Mouse (Mus musculus): ENCODE results near the gene Cpne7.

Gene Cpne7

DNA sequence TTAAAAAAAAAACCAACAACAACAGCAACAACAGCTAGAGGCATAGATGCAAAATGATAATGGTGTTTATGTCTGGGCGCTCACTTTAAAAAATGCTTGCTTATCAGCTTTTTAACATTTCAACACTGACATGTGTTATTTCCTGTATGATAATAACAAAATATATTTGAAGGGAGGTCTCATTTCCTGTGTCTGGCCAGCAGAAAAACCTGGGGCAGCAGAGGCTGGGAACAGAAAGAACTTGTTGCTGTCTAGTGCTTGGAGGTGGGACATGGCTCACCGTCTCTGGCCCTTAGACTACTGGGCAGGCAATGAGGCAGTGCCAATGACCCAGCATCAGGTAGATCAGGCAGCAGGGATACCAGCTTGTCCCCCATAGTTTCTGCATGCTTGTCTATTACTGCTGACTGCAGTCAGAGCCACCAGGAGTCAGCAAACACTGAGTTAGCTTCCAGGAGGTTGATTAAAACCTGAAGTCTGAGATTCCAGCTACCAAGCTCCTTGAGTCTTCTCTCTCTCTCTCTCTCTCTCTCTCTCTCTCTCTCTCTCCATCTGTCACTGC is 3.2 kb upstream of the Cpne7 start:
- no peak for DNase-seq (ENCODE audit: low read depth, low spot score)

DNA sequence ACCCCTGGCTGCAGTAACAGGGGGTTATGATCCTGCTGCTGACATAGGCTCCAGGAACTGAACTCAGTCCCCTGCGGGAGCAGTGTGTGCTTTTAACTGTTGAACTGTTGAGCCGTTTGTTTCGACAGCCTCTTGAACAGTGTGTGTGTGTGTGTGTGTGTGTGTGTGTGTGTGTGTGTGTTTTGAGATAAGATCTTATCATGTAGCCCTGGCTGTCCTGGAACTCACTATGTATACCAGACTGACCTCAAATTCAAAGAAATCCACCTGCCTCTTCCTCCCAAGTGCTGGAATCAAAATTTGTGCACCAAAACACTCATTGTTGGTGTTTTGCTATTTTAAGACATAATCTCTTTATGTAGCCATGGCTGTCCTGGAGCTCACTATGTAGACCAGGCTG is 2.5 kb upstream of the Cpne7 start:
- DNase-seq (ENCODE audit: low read depth, low spot score) = no peak

DNA sequence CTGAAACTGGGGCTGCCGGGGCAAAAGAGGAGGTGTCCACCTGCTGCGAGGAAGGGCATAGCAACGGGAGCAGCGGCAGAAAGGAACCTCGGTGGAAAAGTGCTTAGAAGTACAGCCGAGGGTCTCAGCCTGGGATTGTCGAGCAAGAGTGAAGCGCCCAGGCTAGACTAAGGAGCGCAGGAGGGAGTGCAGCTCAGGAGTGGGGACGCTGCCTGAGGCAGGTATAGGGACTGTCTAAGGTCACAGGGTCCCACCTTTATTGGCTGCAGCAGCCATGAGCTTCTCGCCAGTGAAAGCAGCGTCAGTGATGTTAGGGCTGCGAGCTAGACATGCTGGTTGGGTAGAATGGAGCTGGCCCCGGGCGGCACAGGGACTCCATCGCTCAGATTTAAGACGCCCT is 570 bp downstream of the Cpne7 start:
- DNase-seq (ENCODE audit: low read depth, low spot score) = no peak

DNA sequence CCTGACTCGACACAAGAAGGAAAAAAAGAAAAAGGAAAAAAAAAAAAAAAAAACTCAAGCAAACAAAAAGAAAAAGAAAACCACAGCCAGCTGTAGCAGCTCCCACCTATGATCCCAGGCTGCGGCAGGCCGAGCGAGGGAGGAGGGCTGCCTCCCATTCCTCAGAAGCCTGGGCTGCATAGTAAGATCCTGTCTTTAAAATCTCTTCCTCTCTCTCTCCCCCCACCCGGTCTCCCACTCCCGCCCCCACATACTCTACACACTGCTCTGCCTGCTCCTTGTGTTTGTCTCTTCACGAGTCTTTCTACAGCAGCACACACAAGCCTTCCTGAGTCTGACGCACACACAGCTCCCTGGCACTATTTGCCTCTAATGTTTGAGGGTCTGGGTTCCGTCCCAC is 4.9 kb downstream of the Cpne7 start:
- DNase-seq (ENCODE audit: low read depth, low spot score) = no peak

DNA sequence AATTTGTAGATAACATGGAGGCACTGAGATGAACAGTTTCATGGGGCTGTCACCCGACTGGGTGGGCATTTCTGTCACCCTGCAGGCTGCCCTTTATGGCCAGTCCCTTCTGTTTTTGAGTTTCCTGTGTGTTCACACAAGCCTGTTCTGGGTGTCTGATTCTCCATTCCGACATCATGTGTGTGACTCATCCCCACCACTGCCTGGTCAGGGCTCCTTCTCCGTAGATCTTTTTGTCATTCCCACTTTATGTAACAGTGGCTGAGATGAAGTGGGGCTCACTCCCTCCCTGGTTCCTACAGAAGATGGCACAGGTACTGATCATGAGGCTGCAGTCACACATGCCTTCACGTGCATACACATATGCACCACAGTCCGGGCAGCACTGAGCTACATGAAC is 5.5 kb downstream of the Cpne7 start:
- no peak for DNase-seq (ENCODE audit: low read depth, low spot score)

DNA sequence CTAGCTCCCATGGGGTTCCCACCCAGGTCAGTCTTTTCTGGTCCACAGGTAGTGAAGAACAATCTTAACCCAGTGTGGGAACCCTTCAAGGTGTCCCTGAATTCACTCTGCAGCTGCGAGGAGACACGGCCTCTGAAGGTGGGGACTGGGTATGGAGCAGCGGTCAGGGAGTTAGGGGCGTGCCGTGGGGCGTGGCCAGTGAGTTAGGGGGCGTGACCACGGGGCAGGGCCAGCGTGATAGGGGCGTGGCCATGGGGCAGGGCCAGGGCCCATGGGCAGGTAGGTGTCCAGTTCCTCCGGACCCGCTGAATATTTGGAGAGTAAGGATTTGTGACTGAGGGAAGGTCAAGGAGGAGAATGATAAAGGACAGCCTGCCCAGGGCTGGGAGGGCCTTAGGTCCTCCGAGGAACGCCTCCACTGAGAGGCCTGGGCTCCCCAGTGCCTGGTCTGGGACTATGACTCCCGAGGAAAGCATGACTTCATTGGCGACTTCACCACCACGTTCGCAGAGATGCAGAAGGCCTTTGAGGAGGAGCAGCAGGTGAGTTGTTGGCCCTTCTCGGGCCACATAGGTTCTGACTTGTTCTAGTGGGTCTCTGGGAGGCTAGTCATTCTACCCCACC is 9.1 kb downstream of the Cpne7 start:
- DNase-seq (ENCODE audit: low read depth, low spot score) = no peak

DNA sequence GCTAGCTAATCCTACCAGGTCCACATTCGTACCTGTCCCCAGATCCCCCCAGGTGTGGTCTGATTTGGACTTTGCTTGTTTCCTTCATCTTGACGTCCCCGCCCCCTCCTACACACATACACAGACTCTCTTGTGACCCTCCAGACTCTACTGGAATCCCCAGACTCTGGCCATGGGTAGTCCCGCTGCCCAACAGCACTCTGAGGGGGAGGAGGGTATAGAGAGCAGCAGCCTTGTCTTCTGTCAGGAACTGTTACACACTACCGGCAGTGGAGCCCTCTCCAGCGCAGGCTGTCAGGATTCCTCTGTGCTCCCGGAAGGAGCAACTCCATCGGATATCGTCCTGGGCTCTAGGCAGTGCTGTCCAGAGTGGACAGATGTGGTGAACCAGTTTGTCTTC is 13.9 kb downstream of the Cpne7 start:
- no peak for DNase-seq (ENCODE audit: low read depth, low spot score)

DNA sequence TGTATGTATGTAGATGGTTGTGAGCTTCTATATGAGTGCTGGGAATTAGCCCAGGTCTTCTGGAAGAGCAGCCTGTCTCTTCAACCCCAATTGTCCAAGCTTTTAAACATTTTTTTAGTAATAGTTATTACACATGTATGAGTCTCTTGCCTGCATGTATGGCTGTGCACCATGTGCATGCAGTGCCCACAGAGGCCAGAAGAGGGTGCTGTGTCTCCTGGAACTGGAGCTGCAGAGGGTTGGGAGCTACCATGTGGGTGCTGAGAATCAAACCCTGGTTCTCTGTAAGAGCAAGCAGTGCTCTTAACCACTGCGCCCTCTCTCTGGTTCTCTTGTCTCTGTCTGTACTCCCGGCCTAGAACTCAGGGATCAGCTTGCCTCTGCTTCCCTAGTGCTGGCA is 15.8 kb downstream of the Cpne7 start:
- DNase-seq (ENCODE audit: low read depth, low spot score) = no peak

DNA sequence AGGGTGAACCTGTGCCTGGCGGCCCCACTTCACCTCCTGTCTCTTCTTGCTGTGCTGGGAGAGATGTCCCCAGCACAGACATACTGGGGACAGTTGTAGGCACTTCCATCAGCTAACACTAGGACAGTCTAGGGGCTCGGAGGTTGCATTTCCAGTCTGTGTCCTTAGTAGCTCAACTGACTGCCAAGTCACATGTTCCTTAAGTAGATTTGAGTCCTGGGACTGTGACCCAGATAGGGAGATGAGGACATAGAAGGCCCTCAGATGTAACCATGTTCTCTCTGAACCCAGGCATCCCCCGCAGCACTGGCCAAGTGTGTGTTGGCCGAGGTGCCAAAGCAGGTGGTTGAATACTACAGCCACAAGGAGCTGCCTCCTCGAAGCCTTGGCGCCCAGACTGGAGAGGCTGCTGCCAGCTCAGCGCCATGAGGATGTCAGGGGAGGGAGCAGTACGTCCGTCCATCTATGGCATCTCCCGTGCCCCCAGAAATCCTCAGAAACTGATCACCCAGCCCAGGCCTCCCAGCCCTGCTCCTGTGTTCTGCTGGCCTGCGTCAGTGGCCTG is 17.1 kb downstream of the Cpne7 start:
- no peak for DNase-seq (ENCODE audit: low read depth, low spot score)

DNA sequence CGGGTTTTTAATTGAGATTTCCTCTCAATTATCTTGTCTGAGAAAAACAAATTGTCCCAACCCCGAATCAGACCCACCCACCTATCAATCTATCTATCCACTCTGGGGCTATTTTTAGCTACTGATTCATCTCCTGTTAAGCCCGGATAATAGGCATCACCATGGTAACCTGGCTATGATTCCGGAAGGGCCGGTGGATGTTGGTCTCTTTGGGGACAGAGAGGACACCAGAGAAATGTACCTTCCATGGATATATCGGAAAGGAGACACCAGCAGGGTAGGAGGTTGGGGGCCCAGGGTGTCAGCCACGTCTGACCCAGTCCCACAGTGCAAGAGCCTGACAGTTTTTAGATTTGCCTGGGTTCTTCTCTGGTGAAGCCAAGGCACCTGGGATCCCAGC is 18.2 kb downstream of the Cpne7 start:
- no peak for DNase-seq (ENCODE audit: low read depth, low spot score)

DNA sequence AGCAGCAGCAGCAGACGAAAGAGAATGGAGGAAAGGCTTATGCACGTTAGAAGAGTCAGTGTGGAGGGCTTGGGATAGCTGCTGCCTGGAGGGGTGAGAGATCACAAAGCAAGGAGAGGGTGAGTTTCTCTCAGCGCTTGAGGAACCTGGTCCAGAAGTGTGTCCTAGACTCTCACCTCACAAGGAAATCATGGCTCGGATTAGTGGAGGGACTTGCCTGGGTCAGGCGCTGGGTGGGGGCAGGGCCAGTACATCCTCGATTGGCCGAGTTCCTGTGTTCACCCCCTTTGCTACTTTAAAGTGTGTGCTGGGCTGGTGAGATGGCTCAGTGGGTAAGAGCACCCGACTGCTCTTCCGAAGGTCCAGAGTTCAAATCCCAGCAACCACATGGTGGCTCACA is 18.6 kb downstream of the Cpne7 start:
- DNase-seq (ENCODE audit: low read depth, low spot score) = no peak

DNA sequence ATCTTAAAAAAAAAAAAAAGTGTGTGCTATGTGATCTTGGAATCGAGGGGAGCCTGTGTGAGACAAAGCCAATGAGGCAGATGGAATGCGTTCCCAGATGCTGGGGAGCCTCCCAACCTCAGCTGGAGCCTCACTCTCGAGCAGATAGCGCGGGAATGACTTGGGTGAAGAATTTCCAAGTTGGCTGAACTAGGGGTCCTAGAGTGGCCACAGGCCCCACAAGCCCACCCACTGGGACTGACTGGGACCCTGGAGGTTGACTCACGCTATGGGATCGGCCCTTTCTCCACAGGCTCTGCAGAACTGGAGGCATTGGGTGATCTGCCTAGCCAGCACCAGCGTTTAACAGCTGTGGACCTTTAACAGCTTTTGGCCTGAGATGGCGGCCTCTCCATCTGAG is 19.1 kb downstream of the Cpne7 start:
- DNase-seq (ENCODE audit: low read depth, low spot score) = no peak

DNA sequence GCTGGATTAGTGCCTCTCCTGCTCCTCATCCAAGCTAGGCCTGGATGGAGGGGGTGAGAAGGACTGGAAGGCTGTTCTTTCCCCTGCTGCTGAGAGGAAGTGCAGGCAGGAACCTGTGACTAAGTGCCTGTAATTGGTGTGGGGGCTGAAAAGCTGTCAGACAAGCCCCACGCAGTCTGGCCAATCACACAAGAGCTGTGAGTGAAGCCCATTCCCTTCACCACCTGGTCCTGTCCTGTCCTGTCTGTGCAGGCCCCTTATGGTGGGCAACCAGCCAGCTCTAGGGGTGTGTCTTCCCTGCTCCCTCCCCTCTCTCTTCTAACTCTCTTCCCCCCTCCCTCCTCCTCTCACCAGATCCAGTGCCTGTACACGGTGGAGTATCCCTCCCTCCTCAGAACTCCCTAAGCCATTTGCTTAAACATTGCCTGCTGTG is 20.5 kb downstream of the Cpne7 start:
- no peak for DNase-seq (ENCODE audit: low read depth, low spot score)

DNA sequence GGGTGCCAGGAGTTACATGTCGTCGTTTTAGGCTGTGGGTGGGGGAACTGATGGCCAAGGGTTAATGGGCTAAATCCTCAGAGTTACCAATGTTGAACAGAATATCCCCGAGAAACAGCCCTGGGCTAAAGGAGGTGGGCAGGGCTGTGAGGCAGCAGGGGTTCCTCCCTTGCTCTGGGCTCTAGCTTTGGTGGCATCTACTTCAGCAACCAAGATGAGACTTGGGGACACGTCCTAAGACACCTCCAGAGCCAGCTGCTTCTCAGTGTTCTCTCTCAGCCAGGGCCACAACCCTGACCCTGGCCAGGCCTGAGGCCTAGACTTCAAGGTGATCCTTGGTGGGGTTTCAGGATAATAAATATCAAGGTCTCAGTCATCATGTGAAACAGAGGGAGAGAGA is 21.6 kb downstream of the Cpne7 start:
- no peak for DNase-seq (ENCODE audit: low read depth, low spot score)

DNA sequence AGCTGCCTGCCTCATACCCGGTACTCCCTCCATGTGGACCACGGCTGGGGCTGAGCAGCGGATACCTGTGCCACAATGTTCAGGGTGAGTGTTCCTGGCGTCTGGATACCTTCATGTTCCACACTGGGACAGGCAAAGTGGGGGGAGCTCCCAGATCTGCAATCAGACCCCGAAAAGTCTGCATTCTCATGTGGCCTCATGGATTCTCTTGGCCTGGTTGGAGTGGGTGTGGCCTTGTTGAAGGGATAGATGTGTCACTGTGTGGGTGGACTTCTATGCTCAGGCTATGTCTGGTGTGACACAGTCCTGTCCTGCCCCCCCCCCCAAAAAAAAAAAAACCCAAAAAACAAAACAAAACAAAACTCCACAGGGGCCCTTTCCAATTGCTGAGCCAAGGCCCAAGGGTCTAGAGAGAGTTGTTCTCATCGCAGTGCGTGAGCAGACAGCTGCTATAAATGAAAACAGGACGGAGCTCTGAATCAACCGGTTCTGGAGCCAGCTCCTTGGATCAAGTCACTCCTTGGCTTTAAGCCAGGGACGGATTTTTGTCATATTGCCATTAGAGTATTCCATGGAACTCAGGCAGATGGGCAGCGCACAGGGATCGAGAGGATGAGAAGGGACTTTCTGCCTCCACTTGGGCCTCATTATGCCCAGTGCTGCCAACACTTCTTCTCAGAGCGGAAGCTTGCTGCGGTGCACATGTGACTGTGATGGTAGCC is 24.7 kb downstream of the Cpne7 start:
- DNase-seq (ENCODE audit: low read depth, low spot score) = no peak

DNA sequence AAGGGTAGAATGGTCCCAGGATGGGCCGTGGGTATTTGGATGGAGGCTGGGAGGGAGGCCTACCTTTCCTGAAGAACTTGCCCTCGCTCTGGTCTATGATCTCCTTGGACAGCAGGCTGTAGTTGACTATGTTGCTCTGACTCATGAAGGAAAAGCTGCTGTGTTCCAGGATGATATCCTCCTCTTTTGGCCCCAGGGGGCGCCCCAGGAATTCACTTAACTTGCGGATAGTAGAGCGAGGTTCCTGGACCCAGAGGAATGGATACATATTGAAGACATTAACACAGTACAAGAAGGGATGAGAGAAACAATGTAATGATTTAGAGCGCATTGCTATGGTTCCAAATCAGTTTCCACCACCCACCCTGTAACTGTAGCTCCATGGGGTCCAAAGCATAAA is 28.1 kb downstream of the Cpne7 start:
- DNase-seq (ENCODE audit: low read depth, low spot score) = no peak

DNA sequence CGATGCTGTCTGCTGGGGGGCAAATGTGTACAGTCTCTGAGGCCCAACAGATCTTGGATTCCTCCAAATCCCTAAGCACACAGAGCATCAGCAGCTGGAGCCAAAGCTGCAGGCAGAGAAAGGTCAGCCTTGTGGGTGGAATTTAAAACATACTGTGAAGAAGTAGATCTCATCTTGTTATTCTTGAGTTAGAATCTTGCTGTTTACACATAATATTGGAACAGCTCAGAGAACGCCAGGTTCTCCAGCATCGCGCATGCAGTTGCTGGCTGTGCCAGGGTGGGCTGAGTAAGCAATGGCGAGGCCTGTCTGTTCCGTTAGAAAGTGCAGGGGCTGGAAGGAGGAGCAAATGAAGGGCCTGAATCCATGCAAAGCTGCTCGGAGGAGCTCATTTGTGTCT is 29.2 kb downstream of the Cpne7 start:
- DNase-seq (ENCODE audit: low read depth, low spot score) = no peak

DNA sequence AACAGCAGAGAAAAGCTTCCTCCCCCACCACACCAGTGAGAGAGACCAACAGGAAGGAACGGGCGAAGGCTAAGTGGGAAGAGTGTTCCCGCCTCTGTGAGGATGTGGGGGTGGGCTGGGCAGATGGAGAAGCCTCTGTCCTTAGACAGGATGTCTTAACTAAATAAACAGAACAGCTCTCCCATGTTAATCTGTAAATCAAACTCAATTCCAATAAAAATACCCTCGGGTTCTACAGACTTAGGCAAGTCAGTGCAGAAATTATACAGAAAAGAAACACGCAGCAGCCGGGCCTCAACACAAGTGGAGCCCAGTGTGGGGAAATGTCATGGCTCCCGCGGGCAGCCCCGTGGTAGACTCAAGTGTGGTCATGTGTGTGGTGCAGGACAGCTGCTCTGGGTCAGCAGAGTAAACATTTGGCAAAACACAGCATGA is 33.6 kb downstream of the Cpne7 start:
- no peak for DNase-seq (ENCODE audit: low read depth, low spot score)

DNA sequence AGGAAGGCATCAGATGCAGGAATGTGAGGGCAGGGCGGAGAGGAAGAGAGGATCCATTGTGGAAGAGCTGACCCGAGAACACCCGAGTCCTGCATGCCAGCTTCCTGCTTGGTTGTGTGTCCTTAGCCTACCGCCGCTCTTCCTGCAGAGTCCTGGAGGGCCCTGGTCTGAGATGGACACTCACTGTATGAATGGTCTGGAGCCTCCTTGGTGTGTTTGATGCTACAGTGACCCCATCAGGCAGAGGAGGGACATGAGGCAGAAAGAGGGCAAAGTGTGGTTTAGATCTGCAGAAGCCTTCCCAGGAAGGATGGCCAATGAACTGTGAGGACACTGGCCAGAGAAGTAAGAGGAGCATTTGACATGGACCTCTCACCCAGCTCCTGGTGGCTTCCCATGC is 38.0 kb downstream of the Cpne7 start:
- no peak for DNase-seq (ENCODE audit: low read depth, low spot score)

DNA sequence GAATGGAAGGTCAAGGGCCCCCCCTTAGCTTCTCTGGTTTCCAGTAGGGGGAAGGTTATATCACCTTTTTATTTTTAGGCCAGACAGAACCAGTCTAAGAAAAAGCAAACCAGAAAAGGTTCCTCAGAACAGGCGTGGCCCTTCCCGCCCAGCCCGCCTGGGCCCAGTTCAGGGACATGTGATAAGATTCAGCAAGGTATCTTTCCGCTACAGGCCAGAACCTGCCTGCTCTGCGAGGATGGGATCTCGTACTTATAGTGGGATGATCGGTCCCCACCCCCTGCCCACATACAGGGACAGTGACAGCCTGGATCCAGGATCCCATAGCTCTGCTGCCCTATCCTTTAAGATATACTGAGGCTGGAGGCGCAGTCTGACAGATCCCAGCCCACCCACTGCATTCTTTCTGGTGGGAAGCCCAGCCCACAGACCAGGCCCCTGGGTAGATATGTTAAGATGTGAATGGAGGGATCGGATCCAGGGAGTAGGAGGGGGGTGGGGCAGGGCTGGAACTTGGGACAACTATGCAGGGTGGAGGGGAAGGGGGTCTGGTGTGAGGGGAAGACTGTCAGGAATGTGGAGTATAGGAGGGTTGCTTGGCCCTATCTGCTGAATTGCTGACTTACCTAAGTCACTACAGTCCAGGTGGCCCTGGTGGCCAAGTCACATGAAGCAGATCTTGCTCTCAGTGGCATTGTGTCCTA is 39.0 kb downstream of the Cpne7 start:
- DNase-seq (ENCODE audit: low read depth, low spot score) = peak; percentile 46

DNA sequence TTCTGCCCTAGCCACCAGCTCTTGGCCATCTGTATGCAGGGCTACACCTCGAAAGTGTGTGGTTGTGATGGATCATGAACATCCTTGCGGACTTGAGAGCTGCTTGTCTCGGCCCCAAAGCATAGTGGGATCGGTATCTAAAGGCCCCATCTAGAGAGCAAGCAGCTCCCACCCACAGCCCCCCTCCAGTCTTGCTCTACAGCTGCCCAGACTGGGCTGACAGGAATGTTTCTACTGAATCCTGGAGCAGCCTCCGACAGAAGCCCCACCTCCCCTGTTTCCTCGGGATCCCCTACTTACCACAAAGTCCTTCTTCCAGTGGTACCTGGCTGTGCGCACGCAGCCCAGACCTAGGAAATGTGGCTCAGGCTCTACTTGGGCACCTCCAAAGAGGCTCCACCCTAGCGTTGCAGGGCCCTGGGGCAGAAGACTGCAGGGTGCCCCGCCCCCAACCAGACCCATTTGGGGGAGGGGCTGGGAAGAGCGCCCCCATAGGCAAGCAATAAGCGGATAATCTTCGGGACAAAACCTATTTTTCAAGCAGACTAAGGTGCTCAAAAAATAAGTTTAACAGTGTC is 40.8 kb downstream of the Cpne7 start, which contains the start of gene Sult5a1:
Sult5a1 (minus strand) TSS at position 428 of the 578 bp plus-strand sequence.
- no peak for DNase-seq (ENCODE audit: low read depth, low spot score)

DNA sequence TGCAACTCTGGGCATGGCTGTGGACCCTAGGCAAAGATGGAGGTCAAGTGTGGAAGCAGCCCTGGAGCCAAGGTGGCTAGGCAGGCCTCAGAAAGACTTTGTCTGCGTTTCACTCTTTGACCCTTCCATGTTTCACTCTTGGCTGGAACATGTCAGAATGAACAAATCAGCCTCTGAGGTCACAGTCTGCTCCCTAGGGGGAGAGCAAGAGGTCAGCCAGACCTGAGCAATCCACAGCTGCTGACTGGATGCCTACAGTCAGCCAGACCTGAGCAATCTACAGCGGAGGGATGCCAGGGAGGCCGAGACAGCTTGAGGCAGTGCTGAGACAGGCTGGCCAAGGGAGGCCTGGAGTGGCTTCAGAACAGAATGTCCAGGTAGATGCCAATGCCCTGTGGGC is 64.2 kb downstream of the Cpne7 start:
- DNase-seq (ENCODE audit: low read depth, low spot score) = no peak

Measured in c-Kit-negative CD71-positive TER-119-positive erythroid progenitor cells, embryonic 14.5 days (primary cell).